Mouse (Mus musculus) Muller cell, postnatal 12 days (primary cell): ENCODE results near the gene Serpinb9c.
"Not testable (repeated sequence)": the region's sequence is repeated elsewhere in the genome, so short reads cannot be mapped to it uniquely, and the experiment has no call there.

Experiments used
- DNase-seq: peaks from one replicate; pipeline ENCODE4 v3.0.0-alpha.2; 2015; ENCODE audit errors: inconsistent ontology term

The Serpinb9c gene

DNA sequence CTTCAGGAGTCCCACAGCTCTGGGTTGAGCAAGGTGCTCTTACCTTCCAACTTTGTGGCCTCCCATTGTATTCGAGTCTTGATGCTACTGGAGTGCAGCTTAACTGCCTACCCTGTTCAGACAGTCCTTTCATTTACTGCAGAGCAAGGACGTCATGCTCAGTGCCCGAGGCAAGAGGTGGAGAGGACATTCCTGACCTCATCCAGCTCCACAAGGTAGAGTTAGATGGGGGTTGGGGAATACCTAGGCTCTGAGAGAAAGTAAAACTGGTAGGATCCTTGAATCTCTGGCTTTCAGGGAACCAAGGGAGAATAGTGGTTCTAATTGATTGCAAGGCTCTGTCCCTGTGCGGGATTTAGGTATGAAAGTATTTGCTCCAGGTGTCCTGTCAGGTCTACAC, at the start of gene Serpinb9c:
Serpinb9c (minus strand) TSS at position 101 of the 400 bp plus-strand sequence.
- DNase-seq, result no peak

DNA sequence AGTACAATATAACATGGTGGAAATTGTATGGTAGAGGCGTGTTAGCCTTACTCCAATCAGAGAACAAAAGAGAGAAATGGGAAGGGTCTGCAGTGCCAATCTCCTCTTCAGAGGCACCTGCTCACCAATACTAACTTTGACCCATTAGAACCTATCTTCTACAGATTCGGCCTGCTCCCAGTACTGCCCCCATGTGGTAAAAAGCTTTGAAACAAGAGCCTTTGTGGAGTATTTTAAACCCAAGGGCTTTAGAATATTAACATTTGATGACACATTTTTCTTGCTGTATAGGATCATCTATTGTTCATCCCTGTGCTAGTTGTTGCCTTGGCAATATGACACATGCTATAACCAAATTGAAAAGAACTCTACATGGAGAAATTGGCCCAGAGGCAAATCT, 40.2 kb upstream of the Serpinb9c start:
- no peak for DNase-seq

DNA sequence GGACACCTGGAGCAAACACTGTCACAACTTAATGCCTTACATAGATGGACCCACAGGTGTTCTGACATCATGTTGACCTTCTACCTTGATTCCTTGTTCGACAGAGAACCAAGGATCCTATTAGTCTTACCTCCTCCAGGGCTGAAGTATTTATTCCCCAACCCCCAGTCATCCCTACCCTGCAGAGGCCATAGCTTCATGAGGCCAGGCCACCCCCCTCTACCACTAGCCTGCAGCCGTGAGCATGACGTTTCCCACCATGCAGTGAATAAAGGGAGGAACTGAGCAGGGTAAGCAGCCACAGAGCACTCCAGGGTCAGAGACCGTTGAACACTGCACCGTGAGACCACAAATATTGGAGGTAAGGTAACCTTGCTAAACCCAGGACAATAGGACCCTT, 33.1 kb upstream of the Serpinb9c start, which contains the start of gene Serpinb9d:
Serpinb9d (plus strand) TSS at position 301 of the 400 bp plus-strand sequence.
- DNase-seq, result no peak

DNA sequence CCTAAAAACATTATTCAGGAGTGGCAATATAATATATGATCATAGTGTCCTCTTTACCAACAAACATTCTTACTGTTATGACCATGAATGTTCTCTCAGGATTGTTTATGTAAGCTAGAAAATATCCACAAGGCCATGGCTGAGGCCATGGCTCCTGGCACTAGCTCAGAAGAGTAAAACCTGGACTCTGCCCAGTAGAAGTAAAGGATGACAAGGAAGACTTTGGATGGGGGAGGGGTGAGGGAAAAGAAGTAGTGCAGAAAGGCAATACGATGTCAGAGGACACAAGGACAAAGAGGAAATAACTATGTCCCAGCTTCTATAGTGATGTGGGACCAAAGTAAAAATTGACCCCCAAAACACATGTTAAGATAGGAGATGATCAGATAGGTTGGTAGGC, 30.9 kb upstream of the Serpinb9c start:
- DNase-seq, result not testable (repeated sequence)

DNA sequence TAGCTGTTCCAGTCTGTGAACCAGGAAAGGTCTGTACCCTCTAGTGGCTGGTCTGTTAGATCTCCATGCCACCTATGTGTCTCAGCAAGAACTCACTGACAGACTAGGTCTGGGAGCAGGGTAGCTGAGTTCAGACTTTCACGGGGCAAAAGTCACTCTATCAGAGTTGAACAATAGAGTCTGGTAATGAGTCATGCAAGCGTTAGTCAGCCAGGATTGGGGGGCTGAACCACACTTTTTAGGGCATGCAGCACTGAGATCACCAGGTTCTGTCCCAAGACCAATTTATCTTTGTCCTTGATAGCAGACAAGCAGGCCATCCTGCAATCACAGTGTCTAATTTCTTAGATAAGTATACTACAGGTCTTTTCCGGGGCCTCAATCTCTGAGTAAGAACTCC, 18.1 kb downstream of the Serpinb9c start:
- no peak for DNase-seq

DNA sequence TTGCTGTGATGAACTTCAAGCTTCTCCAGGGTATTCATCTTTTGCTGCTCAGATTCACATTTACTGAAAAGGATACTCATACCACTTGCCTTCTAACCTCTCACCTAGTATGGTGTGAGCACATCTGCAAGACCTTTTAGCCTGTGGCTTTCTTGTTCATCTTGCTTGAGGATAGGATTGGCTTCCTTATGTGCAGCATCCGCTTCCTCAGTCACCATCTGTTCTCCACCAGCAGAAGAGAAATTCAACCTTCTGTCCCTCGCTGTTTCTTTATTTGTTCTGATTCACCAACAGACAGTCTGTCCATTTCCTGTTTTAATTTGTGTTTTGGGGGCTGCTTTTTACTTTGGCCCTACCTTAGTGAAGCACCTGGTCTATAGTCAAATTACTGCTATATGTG, 21.8 kb downstream of the Serpinb9c start:
- no peak for DNase-seq

DNA sequence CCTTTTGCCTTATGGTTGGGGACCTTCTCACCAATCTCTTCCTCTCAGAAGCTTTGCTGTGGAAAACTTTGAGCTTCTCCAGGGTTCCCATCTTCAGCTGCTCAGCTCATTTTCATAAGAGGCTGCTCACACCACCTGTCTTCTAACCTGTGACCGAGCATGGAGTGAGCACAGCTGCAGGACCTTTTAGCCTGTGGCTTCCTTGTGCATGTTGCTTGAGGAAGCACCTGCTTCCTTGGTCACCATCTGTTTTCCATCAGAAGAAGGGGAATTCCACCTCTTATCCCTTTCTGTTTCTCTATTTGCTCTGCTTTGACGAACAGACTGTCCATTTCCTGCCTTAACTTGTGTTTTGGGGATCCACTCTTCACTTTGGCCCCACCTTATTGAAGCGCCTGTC, 46.5 kb downstream of the Serpinb9c start:
- no peak for DNase-seq

DNA sequence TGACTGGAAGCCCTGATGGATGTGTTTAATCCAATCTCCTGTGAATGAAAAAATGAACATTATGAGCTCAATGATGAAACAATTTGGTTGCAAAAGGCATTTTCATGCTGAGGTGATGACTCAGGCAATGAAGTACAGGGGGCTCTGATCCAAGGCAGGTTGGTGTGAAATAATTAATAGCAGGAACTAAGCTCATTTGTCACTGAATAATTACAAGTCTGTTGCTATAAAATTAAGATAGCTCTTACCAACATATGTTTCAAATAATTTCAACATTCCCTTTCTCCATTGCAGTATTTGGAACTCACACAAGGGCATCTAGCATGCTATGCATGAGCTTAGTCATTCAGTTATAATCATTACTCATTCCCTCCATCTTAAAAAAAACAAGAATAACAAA, 53.9 kb downstream of the Serpinb9c start:
- DNase-seq, result peak; percentile 9
